Mouse (Mus musculus) midbrain, embryonic 13.5 days (tissue): ENCODE measurements around the gene Tmem253. TPM values are rescaled to one million over a fixed set of nuclear protein-coding genes. Genes with fewer than 3 reads are reported as not detected.
"Not testable (repeated sequence)": the region's sequence is repeated elsewhere in the genome, so short reads cannot be mapped to it uniquely, and the experiment has no call there.

Experiments
- ATAC-seq: fragments of 200-750 bp; cut with Nextera tagmentation; 2 replicates; pipeline ENCODE4 v1.8.0; 2017; ENCODE audit warnings: mild to moderate bottlenecking, moderate TSS enrichment, moderate library complexity
- H3K27ac ChIP-seq: fragments of 300-500 bp; sonication (generic); 2 replicates; pipeline ENCODE4 v1.5.1; 2015; ENCODE audit warnings: inconsistent platforms, mild to moderate bottlenecking, moderate library complexity
- H3K27me3 ChIP-seq: fragments of 300-500 bp; sonication (generic); 2 replicates; pipeline ENCODE4 v1.6.1; 2015; ENCODE audit warnings: mild to moderate bottlenecking, inconsistent platforms
- H3K36me3 ChIP-seq: fragments of 300-500 bp; sonication (generic); 2 replicates; pipeline ENCODE4 v1.6.1; 2015; ENCODE audit warnings: mild to moderate bottlenecking, inconsistent platforms
- H3K4me1 ChIP-seq: fragments of 300-500 bp; sonication (generic); replicated peaks from 2 replicates; pipeline ENCODE4 v1.6.1; 2015; ENCODE audit warnings: inconsistent platforms
- H3K4me2 ChIP-seq: fragments of 300-500 bp; sonication (generic); replicated peaks from 2 replicates; pipeline ENCODE4 v1.6.1; 2015; ENCODE audit warnings: moderate library complexity, mild to moderate bottlenecking, inconsistent platforms
- H3K4me3 ChIP-seq: fragments of 300-500 bp; sonication (generic); replicated peaks from 2 replicates; pipeline ENCODE4 v1.5.1; 2015; ENCODE audit warnings: mild to moderate bottlenecking, inconsistent platforms
- H3K9ac ChIP-seq: fragments of 300-500 bp; sonication (generic); replicated peaks from 2 replicates; pipeline ENCODE4 v1.6.1; 2015; ENCODE audit warnings: mild to moderate bottlenecking, inconsistent platforms
- H3K9me3 ChIP-seq: fragments of 300-500 bp; sonication (generic); 2 replicates; pipeline ENCODE4 v1.6.1; 2016; ENCODE audit warnings: mild to moderate bottlenecking, inconsistent platforms
- WGBS: fragments of 180-500 bp; shearing (Covaris S2); methylation state at CpG from one replicate; pipeline ENCODE4 v1.1.7; 2015; 5-methylcytosine and 5-hydroxymethylcytosine counted together
- polyA plus RNA-seq: library from polyadenylated mRNA; unstranded; fragments of >200 nt; fragmentation: Nextera tagmentation; extraction: Ambion mirVana; gene quantifications from 2 replicates; pipeline ENCODE4 v1.2.1, GENCODE M21; 2015

The Tmem253 gene
- polyA plus RNA-seq, 1 experiment from 2014 or later = 0.82 TPM

DNA sequence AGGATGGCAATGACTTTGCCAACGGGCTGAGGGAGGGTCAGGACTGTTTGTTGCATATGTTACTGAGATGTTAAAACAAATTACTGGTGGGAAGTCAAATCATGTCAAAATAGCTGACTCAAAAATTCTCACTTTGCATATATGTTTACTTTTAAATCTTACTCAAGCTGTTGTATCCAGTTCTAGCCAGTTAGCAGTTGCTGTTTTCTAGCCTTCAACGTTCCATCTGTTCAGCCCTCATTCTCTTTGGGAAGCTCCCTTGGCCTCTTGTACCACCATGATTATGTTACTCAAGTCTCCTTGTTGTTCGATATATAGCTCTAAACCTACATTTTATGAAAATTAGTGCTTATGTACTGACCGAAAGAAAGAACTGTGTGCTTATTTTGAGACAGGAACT, 10.9 kb downstream of the Tmem253 start:
- no peak overlapping the region for H3K27ac ChIP-seq
- no peak overlapping the region for H3K9ac ChIP-seq
- no peaks in the 10 kb centered on the region for H3K36me3 ChIP-seq
- no peak overlapping the region for H3K4me3 ChIP-seq
- no peak overlapping the region for H3K4me2 ChIP-seq
- no peaks in the 10 kb centered on the region for H3K9me3 ChIP-seq
- ATAC-seq = no peak
- over 99% methylated on average over 4 of the region's 4 CpGs for WGBS
- peaks cover 14% of the 10 kb centered on the region for H3K4me1 ChIP-seq
- no peaks in the 10 kb centered on the region for H3K27me3 ChIP-seq

DNA sequence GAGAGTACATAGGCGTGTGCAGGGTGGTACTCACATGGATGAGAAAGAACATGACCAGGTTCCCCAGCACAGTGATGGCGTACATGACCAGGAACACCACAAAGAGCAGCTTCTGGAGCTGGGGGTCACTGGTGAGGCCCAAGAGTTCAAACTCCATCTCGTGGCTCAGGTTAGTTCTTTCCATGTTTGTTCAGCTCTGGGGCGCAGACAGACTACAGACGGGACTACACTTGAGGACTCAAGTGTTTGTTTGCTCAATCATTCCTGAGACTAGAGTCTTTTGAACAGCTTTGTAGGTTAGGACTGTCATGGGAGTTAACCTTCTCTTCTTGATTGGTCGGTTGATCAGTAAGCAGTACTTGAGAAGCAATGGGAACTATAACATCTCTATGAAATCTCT, 20.5 kb downstream of the Tmem253 start:
- H3K27me3 ChIP-seq = no peaks in the 10 kb centered on the region
- no peaks in the 10 kb centered on the region for H3K9me3 ChIP-seq
- H3K9ac ChIP-seq = no peak overlapping the region
- H3K27ac ChIP-seq = no peak overlapping the region
- H3K4me3 ChIP-seq = no peak overlapping the region
- ATAC-seq = no peak
- H3K4me2 ChIP-seq = no peak overlapping the region
- H3K4me1 ChIP-seq = no peaks in the 10 kb centered on the region
- 91% methylated on average over 6 of the region's 6 CpGs for WGBS
- H3K36me3 ChIP-seq = no peaks in the 10 kb centered on the region

DNA sequence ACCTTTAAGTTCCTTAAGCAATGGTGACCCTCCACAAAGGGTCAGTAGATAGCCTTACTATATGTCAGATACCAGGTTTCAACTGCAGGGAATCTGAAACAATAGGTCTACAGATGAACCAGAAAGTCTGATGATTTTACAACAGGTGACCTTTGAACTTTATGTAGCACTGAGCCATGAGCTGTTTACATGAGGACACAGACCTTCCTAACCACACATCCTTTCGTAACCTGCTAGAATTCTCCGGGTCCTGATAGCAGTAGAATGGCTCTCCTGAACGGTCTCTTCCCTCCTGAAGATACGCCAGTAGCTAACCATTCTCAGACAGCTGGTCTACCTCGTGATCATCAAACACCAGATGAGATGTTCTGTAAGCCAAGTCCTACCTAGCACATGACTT, 23.9 kb downstream of the Tmem253 start:
- no peak for ATAC-seq
- Histone ChIP-seq H3K9ac (no peak overlapping the region), H3K27me3 (no peaks in the 10 kb centered on the region), H3K4me2 (no peak overlapping the region), H3K4me1 (no peaks in the 10 kb centered on the region), H3K36me3 (no peaks in the 10 kb centered on the region), H3K4me3 (no peak overlapping the region), H3K27ac (no peak overlapping the region), H3K9me3 (no peaks in the 10 kb centered on the region)
- WGBS = 89% methylated on average over 5 of the region's 5 CpGs

DNA sequence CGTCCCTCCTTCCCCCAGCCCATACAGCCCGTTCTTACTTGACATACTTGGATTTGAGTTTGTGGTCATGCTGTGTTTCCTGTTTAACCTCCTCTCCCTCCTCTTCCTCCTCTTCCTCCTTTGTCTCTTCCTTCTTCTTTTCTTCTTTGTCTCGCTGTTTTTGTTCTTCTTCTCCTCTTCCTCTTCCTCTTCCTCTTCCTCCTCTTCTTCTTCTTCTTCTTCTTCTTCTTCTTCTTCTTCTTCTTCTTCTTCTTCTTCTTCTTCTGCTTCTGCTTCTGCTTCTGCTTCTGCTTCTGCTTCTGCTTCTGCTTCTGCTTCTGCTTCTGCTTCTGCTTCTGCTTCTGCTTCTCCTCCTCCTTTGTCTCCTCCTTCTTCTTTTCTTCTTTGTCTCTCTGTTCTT, 26.9 kb downstream of the Tmem253 start, which contains the start of gene Olfr221:
Olfr221 (minus strand) TSS at position 101 of the 400 bp plus-strand sequence.
- not testable (repeated sequence) for H3K4me3 ChIP-seq, H3K27me3 ChIP-seq, H3K9ac ChIP-seq, H3K9me3 ChIP-seq, H3K36me3 ChIP-seq, H3K27ac ChIP-seq, ATAC-seq, H3K4me2 ChIP-seq
- 70% methylated on average over 3 of the region's 3 CpGs for WGBS
- H3K4me1 ChIP-seq = peaks cover 19% of the 10 kb centered on the region

DNA sequence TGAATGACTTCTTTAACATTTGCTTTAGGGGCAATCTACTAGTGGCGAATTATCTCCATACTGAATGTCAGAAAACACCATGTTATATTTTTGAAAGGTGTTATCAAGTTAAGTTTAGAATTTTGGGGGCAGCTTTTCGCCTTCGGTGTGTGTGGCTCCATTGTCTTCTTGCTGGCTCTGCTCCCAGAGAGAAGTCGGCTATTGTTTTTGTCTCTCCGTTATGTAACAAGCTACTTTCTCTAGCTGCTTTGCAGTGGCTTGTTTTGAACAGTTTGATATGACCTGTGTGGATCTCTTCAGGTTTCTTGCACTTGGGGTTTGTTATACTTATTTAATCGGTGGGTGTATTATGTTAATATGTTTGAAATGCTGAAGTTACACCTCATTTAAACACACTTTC, 28.0 kb downstream of the Tmem253 start:
- H3K9ac ChIP-seq = no peak overlapping the region
- no peaks in the 10 kb centered on the region for H3K36me3 ChIP-seq
- H3K4me1 ChIP-seq = peaks cover 19% of the 10 kb centered on the region
- H3K27ac ChIP-seq = no peak overlapping the region
- H3K4me2 ChIP-seq = no peak overlapping the region
- WGBS = 71% methylated on average over 6 of the region's 6 CpGs
- no peak overlapping the region for H3K4me3 ChIP-seq
- ATAC-seq = no peak
- no peaks in the 10 kb centered on the region for H3K9me3 ChIP-seq
- no peaks in the 10 kb centered on the region for H3K27me3 ChIP-seq

DNA sequence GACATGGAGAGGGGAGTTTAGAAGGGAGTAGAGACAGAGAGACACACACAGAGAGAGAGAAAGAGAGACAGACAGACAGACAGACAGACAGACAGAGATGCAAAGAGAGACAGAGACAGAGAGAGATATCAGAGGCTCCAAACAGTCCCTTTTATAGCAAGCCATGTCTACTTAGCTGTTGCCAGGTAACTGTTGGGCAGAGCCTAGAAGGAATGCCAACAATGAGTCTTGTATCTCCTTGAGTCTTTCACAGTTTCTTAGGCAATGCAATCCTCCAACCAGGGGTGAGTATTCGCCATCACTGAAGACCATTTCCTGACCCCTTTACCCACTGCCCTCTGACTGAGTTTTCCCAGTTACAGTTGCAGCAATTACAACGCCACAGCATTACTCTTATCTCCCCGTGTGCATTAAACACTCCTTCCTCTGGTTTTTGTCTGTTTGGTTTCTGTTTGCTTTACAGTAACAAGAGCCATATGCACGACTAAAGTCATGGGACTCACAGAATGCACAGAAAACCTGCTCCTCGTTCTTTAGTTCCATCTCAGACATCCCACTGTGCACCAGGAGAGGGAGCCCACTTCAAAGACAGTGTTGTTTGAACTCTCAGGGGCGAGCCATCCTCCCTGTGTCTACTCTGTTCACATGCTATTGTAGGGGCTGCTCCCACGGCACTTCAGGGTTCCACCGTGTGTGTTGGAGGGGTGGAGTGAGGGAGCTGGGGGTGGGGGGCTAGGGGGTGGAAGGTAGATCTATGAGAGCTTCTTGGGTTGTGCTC, 29.6 kb downstream of the Tmem253 start:
- no peak overlapping the region for H3K4me3 ChIP-seq
- no peak overlapping the region for H3K27ac ChIP-seq
- no peak overlapping the region for H3K9ac ChIP-seq
- no peaks in the 10 kb centered on the region for H3K9me3 ChIP-seq
- peak; percentile 83 for ATAC-seq
- H3K4me2 ChIP-seq = no peak overlapping the region
- no peaks in the 10 kb centered on the region for H3K27me3 ChIP-seq
- H3K36me3 ChIP-seq = no peaks in the 10 kb centered on the region
- H3K4me1 ChIP-seq = peaks cover 19% of the 10 kb centered on the region
- 8% methylated on average over 8 of the region's 8 CpGs for WGBS

DNA sequence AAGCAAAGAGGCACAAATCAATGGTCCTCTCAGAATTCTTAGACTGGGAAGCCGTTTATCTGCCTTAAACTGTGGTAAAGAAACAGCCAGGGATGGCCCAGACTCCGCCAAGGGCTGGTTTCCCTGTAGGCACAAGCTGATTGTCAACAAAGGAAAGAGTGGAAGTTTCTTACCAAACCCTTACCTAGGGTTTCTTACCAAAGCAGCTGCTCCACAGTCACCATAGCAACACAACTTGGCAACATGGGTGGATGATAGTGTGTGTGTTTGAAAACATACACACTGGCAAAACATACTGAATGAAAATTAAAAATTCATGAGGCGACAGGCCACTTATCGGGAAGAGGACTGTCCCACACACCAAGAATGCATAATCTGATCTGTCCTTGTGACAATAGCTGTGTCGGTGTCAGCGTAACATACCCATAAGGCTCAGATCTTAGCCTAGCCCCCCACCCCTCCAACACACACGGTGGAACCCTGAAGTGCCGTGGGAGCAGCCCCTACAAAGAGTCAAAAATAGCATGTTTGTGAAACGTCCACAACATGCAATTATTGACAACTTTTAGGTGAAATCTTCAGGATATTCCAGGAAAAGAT, 30.6 kb downstream of the Tmem253 start:
- H3K27ac ChIP-seq = no peak overlapping the region
- H3K27me3 ChIP-seq = no peaks in the 10 kb centered on the region
- 25% methylated on average over 9 of the region's 9 CpGs for WGBS
- no peak overlapping the region for H3K4me3 ChIP-seq
- peaks cover 19% of the 10 kb centered on the region for H3K4me1 ChIP-seq
- no peaks in the 10 kb centered on the region for H3K36me3 ChIP-seq
- ATAC-seq = 0 out of 2 replicates have a peak, but pooled peaks have one; percentile 55
- H3K4me2 ChIP-seq = no peak overlapping the region
- no peaks in the 10 kb centered on the region for H3K9me3 ChIP-seq
- H3K9ac ChIP-seq = no peak overlapping the region

DNA sequence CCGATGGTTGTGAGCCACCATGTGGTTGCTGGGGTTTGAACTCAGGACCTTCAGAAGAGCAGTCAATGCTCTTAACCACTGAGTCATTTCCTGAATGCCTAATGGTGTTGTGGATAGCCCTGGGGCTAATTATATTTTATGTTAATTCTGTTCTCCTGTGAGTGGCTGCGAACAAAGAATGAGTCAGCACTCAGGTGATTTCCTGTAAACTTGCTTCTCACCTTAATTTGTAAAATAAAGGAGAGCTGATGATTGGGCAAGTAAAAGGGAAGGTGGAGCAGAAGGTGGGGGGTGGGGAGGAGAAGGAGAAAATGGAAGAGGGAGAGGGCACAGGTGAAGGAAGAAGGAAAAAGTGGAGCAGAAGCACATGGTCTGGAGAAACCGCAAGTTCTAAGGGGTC, 37.3 kb downstream of the Tmem253 start:
- not testable (repeated sequence) for H3K36me3 ChIP-seq, ATAC-seq, H3K27me3 ChIP-seq, H3K4me3 ChIP-seq, H3K4me1 ChIP-seq, H3K9me3 ChIP-seq, H3K4me2 ChIP-seq, H3K27ac ChIP-seq, H3K9ac ChIP-seq
- 94% methylated on average over 3 of the region's 3 CpGs for WGBS

DNA sequence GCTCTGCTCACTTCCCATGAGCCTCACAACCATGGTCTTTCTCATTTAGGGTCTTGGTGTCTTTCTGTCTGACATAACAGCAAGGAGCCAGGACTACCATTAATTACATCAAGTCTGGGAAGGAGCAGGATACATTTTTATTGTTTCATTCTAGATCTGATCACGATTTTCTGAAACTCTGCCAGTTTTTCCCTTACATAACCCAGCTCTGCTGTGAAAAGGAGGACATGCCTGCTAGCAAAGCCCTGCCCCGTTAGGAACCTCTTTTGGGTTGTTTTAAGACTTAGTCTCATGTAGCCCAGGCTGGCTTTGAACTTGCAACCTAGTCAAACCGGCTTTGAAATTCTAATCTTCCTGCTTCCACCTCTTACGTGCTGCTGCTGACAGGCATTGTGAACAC, 44.5 kb downstream of the Tmem253 start:
- Histone ChIP-seq H3K27me3 (no peaks in the 10 kb centered on the region), H3K9ac (no peak overlapping the region), H3K36me3 (no peaks in the 10 kb centered on the region), H3K4me2 (no peak overlapping the region), H3K27ac (no peak overlapping the region), H3K9me3 (no peaks in the 10 kb centered on the region), H3K4me1 (no peaks in the 10 kb centered on the region), H3K4me3 (no peak overlapping the region)
- no peak for ATAC-seq
- 67% methylated on average over 4 of the region's 4 CpGs for WGBS

DNA sequence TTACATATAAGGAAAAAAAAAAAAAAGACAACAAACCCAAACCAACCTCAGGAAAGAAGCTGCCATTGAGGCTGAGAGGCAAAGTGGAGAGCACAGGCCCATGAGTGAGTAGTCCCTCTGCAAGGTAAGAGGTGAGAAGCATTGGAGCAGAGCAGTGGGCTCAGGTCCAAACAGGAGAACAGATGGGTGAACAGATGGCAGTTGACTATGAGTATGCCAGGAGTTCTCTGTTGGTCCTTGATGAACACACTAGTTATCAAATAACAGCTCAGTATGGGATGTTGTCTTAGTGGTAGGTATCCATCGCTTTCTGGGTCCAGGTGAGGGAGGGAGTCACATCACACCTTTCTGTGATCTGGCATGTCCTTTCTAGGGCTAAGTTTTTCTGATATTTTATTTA, 45.3 kb downstream of the Tmem253 start:
- Histone ChIP-seq H3K36me3 (no peaks in the 10 kb centered on the region), H3K9ac (no peak overlapping the region), H3K4me3 (no peak overlapping the region), H3K4me2 (no peak overlapping the region), H3K9me3 (no peaks in the 10 kb centered on the region), H3K27ac (no peak overlapping the region), H3K27me3 (no peaks in the 10 kb centered on the region), H3K4me1 (no peaks in the 10 kb centered on the region)
- ATAC-seq = no peak
- 76% methylated on average over 1 of the region's 1 CpGs for WGBS

DNA sequence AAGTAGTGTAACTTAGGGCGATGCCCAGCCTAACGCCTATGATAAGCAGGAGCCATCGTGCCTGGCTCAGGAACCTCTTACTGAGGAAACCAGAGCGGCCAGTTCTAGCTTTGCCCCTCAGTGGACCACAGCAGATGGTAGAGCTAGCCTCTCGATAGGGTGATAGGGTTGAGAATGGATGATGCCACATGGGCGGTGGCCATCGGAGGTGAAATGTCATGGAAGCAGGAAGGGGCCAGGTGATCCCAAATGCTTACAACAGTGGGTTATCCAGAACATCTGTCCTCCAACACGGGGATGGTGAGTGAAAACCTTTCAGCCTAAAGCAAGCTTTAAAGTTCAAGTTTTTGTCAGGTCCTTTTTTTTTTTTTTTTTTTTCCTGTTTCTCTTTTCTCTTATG, 46.3 kb downstream of the Tmem253 start:
- H3K36me3 ChIP-seq = no peaks in the 10 kb centered on the region
- no peaks in the 10 kb centered on the region for H3K9me3 ChIP-seq
- H3K4me1 ChIP-seq = no peaks in the 10 kb centered on the region
- no peak for ATAC-seq
- H3K4me3 ChIP-seq = no peak overlapping the region
- no peak overlapping the region for H3K27ac ChIP-seq
- WGBS = 85% methylated on average over 8 of the region's 8 CpGs
- H3K4me2 ChIP-seq = no peak overlapping the region
- no peak overlapping the region for H3K9ac ChIP-seq
- H3K27me3 ChIP-seq = no peaks in the 10 kb centered on the region

DNA sequence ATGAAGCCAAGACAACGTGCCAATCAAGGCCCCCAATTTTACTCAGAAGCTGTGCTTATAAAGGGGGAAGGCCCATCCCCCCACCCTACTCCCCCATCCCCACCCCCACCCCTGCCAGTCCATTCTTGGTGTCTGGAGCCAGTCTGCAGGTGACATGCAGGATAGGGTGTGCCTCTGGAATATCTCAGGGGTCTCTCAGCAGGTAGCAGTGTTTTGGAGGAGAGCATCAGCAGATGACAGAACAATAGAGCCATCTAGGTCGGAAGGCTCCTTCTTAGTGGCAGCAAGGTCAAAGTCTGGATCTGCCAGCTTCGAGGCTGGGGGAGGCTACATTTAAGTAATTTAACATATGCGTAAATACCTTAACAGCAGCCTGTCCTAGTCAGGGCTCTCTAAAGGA, 50.7 kb downstream of the Tmem253 start:
- 58% methylated on average over 4 of the region's 4 CpGs for WGBS
- no peak for ATAC-seq

More for the DNA sequence above, 50.7 kb downstream of the Tmem253 start:
- Histone ChIP-seq H3K27ac (no peak overlapping the region), H3K27me3 (no peaks in the 10 kb centered on the region), H3K36me3 (peaks cover 6% of the 10 kb centered on the region), H3K9me3 (no peaks in the 10 kb centered on the region), H3K4me2 (no peak overlapping the region), H3K4me1 (no peaks in the 10 kb centered on the region), H3K9ac (no peak overlapping the region), H3K4me3 (no peak overlapping the region)
